Mouse (Mus musculus): ENCODE results near the gene Nufip2. TPM values are rescaled to one million over a fixed set of nuclear protein-coding genes. Genes with fewer than 3 reads are reported as not detected.

Nufip2 gene
- total RNA-seq, 2 experiments from 2014 or later: 71.1 to 98.0 TPM

Other genes starting within 250 kb of the Nufip2 start
- gene Coro6, start 223.7 kb upstream of the Nufip2 start, total RNA-seq (2021): 1 to 10 TPM; 2.0 to 2.9 TPM
- 1 to 10 TPM; 7.9 to 8.3 TPM for gene Ankrd13b, start 196.5 kb upstream of the Nufip2 start, total RNA-seq (2021)
- 10 to 100 TPM; 47.7 to 49.2 TPM for gene Git1, start 192.6 kb upstream of the Nufip2 start, total RNA-seq (2021)
- 10 to 100 TPM; 16.7 to 27.6 TPM for gene Abhd15, start 171.0 kb upstream of the Nufip2 start, total RNA-seq (2021)
- 10 to 100 TPM; 11.0 to 12.9 TPM for gene Trp53i13, start 170.2 kb upstream of the Nufip2 start, total RNA-seq (2021)
- not detected for gene Gm10392, start 167.0 kb upstream of the Nufip2 start, total RNA-seq (2021)
- 10 to 100 TPM; 47.6 to 51.3 TPM for gene Taok1, start 78.3 kb upstream of the Nufip2 start, total RNA-seq (2021)
- gene Cryba1, start 39.1 kb downstream of the Nufip2 start, total RNA-seq (2021): not detected
- gene Myo18a, start 77.1 kb downstream of the Nufip2 start, total RNA-seq (2021): 10 to 100 TPM; 45.9 to 56.8 TPM
- not detected for gene Gm10277, start 101.6 kb downstream of the Nufip2 start, total RNA-seq (2021)
- gene Pipox, start 207.9 kb downstream of the Nufip2 start, total RNA-seq (2021): 1 to 10 TPM in 1 of 2 experiments, under 1 TPM in 1; 0.26 to 2.4 TPM
- 1 to 10 TPM; 2.1 to 2.4 TPM for gene Sez6, start 244.6 kb downstream of the Nufip2 start, total RNA-seq (2021)